Mouse (Mus musculus): ENCODE data around the gene Specc1. TPM values are rescaled to one million over a fixed set of nuclear protein-coding genes. Genes with fewer than 3 reads are reported as not detected.
"Not testable (repeated sequence)": the region's sequence is repeated elsewhere in the genome, so short reads cannot be mapped to it uniquely, and the experiment has no call there.

Gene Specc1
- total RNA-seq (2021), result 10 to 100 TPM; 18.3 to 26.7 TPM

DNA sequence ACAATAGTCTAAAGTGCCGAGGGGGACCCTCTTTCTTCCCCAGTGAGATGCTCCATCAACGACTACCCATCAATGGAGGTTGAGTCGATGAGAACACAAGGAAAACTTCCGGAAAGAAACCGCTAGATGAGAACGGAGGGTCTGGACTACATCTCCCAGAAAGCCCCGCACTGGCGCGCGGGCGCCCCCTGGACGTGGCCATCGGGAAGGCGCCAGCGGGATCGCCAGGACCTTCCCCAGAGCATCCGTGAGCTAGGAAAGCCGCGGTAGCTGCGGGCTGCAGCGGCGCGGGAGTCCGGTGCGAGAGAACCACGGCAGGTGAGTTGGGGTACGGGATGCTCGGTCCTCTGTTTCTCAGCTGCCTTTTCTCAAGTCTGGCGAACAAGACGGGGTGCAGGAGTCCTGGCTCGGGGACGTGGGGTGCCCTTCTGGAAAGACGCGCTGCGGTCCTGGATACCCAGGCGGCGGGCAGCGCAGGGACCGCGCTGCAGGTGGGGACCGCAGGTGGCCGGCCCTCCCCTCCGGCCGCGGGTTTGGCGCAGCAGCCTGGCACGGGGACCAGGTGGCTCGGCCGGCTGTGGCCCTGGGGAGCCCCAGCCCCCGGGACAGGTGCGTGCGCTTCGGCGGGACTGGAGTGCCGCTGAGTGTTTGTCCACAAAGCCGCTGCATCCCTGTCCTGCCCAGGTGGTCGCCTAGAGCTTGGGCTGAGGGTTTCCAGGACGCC is at the start of gene Specc1:
Specc1 (plus strand) TSS at position 192 of the 724 bp plus-strand sequence.
- DNase-seq, result peak; percentile 96

DNA sequence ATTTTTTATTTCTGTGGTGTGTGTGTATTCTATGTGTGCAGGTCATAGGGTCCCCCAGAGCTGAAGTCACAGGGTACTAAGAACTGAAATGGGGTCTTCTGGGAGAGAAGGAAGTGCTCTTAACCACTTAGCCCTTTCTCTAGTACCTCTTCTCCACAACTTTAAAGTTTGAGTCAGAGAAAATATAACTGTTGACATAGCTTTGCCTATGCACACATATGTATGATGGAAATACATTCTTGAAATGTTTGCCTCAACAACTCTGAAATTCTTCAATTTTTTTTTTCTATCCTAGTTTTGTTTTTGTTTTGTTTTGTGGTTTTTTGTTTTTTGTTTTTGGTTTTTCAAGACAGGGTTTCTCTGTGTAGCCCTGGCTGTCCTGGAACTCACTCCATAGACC is 48.2 kb upstream of the Specc1 start:
- DNase-seq, result no peak

DNA sequence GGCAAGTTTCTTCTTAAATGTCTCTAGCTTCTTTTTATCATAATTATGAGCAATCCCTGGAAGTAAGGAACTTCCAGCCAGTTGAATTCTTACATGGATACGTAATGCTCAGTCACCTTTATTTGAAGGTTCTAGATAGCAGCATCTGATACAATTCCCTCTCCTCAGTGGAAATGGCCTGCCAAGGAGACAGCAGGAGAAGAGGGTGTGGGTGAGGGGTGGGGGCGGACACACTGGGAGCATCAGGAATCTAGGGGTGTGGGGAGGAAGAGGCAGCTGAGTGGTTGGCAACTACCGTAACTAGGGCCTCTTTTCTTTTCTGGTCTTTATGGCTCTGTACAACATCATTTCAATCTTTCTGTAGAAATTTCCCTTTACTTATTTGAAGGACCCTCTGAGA is 36.9 kb upstream of the Specc1 start:
- no peak for DNase-seq

DNA sequence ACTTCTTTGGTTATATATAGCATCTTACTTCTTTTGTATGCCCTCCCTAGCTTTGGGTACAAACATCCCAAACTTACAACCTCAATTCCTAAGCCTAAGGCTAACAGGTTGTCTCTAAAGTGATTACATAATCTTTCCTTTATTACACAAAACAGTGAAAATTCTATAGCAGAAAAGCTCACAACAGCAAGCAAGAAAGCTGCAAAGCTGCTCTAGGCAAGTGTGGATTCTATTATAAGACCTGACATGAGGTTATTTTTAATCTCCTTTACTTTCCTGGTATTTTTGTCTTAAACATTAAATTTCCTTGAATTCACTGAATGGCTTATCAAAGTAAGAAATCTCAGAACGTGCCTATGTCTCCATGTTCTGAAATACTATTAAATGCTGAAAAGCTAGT is 33.3 kb upstream of the Specc1 start:
- DNase-seq, result no peak

- DNase-seq, result no peak
These were observed 27.1 kb upstream of the Specc1 start for GRCm38 (mm10) chr11:61929323-61930097.

DNA sequence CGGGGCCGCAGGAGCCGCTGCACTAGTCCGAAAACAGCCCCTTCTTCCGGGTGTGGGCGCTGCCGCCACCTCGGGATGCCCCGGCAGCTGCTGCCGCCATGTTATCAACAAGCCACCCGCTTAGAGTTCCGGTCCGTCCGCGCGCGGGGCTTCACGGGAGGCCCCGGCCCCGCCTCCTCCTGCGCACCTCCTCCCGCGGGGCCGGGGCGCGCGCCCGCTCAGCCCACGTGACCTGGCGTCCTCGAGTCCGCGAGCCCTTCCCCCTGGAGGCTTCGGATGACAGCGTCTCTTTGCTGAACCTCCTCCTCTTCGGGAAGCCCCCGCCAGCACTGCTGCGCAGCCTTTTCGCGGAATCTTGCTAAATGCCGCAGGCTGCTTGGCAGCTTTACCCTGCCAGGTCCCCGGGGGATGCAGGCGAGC is 26.5 kb upstream of the Specc1 start, which contains the start of gene Akap10:
Akap10 (minus strand) TSS at position 155 of the 420 bp plus-strand sequence.
- DNase-seq, result peak; percentile 95

GRCm38 (mm10) chr11:61930640-61931586 is 25.6 kb upstream of the Specc1 start:
- peak; percentile 16 for DNase-seq

DNA sequence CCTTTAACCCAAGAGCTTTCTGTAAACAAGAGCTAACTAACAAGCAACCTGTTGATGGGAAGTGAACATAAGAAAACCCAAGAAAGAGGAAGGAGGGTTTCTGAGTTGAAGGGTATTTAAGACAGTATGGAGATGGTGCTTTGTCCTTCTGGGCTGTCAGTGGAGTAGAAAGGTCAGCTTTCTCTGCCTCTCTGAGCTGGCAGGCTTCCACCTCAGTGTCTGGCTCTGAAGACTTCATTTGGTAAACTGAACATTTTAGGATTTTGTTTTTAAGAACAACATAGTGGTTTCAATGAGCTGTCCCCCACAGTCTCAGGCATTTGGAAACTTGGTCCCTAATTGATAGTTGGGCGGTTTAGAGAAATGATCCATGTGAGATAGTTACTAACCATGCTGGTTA is 18.8 kb upstream of the Specc1 start:
- DNase-seq, result no peak

- no peak for DNase-seq
These were observed 13.7 kb upstream of the Specc1 start for GRCm38 (mm10) chr11:61942903-61943302.

GRCm38 (mm10) chr11:61944417-61944816 is 12.1 kb upstream of the Specc1 start:
- no peak for DNase-seq

GRCm38 (mm10) chr11:61946608-61947007 is 10.0 kb upstream of the Specc1 start:
- DNase-seq, result no peak

- peak; percentile 68 for DNase-seq
These were observed 7.2 kb upstream of the Specc1 start for GRCm38 (mm10) chr11:61949315-61949714.

DNA sequence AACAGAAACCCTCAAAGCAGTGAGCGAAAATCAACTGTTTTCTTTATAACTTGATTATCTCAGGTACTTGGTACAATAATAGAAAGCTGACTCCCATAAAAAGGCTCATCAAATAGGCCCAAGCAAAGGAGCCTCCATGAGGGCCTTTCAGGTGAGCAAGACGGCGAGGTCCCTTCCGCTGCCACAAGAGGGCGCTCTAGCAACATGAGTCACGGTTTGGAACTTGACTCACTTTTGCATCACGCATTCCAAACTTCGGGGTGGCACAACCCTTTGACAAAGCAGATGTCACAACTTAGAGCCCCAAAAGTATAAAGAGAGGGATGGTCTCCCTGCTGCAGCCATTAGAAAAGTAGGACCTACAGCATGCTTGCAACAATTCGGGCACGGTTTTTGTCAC is 5.9 kb upstream of the Specc1 start:
- peak; percentile 89 for DNase-seq

- DNase-seq, result no peak
These were observed 1.4 kb upstream of the Specc1 start for GRCm38 (mm10) chr11:61955136-61955535.

DNA sequence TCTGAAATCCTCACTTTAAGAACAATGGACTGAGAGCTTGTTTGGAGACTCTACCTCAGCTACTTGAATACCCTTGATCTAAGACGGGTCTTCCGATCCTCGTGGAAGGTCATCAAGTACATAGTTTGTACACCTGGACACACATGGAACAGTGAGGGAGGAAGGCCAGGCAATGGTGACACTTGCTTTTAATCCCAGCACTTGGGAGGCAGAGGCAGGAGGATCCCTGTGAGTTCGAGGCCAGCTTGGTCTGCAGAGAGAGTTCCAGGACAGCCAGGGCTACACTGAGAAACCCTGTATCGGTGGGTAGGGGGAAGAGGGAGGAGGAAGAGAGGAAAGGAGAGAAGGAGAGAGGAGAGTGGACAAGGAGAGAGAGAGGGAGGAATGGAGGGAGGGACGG is 612 bp upstream of the Specc1 start:
- no peak for DNase-seq

DNA sequence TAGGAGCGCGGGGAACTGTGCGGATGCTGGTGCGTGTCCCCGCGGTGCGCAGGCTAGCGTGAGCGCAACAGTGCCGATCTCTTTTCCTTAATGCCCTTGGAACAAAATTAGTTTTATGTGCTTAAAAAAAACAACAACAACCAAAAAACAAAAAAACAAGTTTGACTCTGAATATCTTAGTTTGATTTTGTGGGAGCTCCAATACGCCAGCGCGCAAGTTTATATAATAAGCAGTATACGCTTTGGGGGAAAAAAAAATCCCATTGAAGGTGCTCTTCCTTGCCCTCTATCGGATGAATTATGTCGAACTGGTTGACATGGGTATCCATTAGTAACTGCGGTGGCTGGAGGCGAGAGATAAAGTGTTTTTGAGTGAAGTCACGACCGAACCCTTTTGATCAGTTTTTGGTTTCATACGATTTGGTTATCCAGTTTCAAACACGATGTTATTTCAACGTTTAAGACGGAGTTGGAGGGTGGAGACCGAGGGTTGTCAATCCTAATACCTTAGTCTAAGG is 792 bp downstream of the Specc1 start:
- no peak for DNase-seq

- not testable (repeated sequence) for DNase-seq
These were observed 2.1 kb downstream of the Specc1 start for GRCm38 (mm10) chr11:61958706-61959105.

DNA sequence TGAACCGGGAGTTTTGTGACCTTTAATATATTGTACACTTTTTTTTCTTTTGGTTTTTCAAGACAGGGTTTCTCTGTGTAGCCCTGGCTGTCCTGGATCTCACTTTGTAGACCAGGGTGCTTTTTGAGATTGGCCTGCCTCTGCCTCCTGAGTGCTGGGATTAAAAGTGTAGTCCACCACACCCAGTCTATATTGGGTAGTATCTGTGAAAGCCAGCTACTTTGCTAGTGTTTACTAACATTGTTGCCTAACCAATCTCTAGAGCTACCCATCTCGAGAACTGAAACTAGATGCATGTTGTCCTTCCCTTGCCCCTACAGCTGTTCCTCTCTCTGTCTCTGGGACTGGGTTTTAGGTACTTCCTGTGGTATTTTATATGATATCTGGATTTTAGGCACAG is 3.5 kb downstream of the Specc1 start:
- DNase-seq, result no peak

- no peak for DNase-seq
These were observed 6.1 kb downstream of the Specc1 start for GRCm38 (mm10) chr11:61962684-61963083.

GRCm38 (mm10) chr11:61963193-61963592 is 6.6 kb downstream of the Specc1 start:
- no peak for DNase-seq

DNA sequence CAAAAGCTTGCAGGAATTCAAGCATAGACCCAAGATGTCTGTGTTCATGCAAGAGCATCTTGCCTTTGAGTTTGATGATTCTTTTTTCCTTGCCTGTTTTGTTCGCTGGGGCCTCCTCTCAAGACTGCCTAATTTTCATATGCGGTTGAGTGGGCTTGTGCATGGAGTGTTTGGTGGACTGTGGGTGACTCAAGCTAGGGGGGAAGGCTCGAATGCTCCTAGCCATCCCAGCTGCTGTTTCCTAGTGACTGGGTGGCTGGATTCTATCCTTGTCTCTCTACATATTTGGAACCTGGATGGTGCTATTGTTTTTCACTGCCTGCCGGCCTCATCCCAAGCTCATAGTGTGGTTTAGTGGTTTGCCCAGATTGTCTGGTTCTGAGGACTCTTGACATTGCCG is 8.0 kb downstream of the Specc1 start:
- no peak for DNase-seq

DNA sequence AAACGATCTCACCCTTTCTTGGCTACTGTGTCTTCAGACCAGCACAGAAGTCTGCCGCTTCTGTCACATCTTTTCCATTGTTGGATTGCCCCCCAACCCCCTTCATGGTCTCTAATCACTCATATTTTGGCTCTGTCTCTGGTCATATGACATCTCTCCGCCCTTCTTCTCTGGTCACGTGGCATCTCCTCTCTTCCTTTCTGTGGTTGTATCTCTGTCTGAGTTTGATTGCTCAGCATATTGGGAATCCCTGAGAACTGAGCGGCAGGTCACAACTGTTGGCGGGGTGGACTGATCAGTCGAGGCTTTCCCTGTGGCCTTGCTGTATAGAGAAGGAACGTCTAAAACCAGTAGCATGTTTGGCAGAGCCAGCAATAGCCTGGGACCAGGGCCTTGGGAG is 10.5 kb downstream of the Specc1 start:
- DNase-seq, result no peak
